Mouse (Mus musculus): Measurements from ENCODE around the gene Nmt1. TPM values are rescaled to one million over a fixed set of nuclear protein-coding genes. Genes with fewer than 3 reads are reported as not detected.
A peak's percentile ranks its signal among the peaks of the same experiment; 100 is the strongest.

Nmt1 gene
- polyA plus RNA-seq, 1 experiment: 77.1 TPM

DNA sequence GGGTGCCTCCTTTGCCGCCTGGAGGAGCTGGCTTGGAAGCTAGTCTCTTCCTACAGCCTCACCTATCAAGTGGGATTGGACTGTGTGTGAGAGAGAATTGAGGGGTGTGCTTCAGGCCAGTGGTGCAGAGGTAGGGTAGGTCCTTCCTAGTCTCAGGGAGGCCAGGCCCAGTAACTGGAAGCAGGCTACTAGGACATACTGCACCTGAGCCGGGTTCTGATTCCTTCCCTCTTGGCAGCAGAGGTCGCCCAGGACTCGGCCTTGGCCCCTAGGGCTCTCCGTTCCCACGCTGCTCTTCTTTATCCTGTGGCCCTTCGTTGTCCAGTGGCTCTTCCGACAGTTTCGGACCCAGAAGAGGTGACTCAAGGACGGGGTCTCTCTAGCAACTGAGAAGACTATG lies 83.3 kb downstream of the Nmt1 start:
- no peak overlapping the region for H3K4me3 ChIP-seq
- no peak overlapping the region for H3ac ChIP-seq (ENCODE audit: control insufficient read depth, insufficient read length)
- H3K4me2 ChIP-seq (ENCODE audit: low read depth): no peak overlapping the region
- no peaks in the 10 kb centered on the region for H3K27me3 ChIP-seq (ENCODE audit: control insufficient read depth, insufficient read depth, insufficient read length)
- peaks cover 9% of the 10 kb centered on the region for H3K79me2 ChIP-seq (ENCODE audit: control insufficient read depth, insufficient read depth)
- TF ChIP-seq POLR2A (IDR thresholded peaks at IDR 0.05; ENCODE audit: insufficient read length, low read depth) (no peak), MYOD1 (IDR thresholded peaks at IDR 0.05; ENCODE audit: control insufficient read depth in 1 of 3, insufficient read length in 2 of 3, low read depth in 2 of 3) (no peak), TCF12 (IDR thresholded peaks at IDR 0.05; ENCODE audit: insufficient read depth, poor library complexity, severe bottlenecking) (no peak)
- peaks cover 7% of the 10 kb centered on the region for H3K36me3 ChIP-seq (ENCODE audit: control insufficient read depth, insufficient read depth)

DNA sequence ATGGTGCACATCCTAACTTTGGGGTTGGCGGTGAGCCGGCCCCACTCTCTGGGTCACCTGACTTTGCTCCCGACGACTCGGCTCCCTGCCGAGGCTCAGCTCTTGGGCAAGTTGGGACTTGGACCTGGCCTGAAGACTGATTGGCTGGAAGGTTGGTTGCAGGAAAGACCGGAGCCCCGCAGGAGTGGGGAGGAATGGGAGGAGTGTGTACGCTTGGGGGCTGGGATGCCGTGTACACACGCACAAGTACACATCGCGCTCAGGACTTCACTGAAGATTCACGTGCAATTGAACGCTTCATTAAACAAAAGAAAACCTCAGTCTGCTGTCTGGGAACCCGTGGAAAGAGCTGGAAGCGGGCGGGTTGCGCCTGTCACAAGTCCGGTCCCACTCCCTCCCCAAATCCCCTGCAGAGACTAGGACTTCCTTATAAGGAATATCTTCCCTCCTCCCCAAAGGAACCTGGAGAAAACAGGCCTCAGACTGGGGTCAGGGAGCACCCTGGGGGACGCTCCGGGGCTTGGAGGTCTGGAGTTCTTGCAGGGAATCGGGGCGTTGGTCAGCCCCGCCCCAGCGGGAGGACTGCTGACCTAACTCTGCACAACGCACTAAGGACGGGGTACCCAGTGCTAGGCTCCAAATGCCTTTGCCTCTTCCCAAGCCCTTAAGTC lies 84.0 kb downstream of the Nmt1 start:
- Histone ChIP-seq H3ac (ENCODE audit: control insufficient read depth, insufficient read length) (no peak overlapping the region), H3K4me3 (no peak overlapping the region), H3K4me2 (ENCODE audit: low read depth) (no peak overlapping the region), H3K27me3 (ENCODE audit: control insufficient read depth, insufficient read depth, insufficient read length) (no peaks in the 10 kb centered on the region), H3K79me2 (ENCODE audit: control insufficient read depth, insufficient read depth) (peaks cover 12% of the 10 kb centered on the region), H3K36me3 (ENCODE audit: control insufficient read depth, insufficient read depth) (peaks cover 7% of the 10 kb centered on the region)
- TF ChIP-seq SRF (IDR thresholded peaks at IDR 0.05; ENCODE audit: control insufficient read depth, insufficient read length, low read depth) (no peak), USF1 (IDR thresholded peaks at IDR 0.05; ENCODE audit: low read depth) (no peak), REST (IDR thresholded peaks at IDR 0.05; ENCODE audit: insufficient read depth, insufficient read length) (no peak), POLR2AphosphoS2 (IDR thresholded peaks at IDR 0.05; ENCODE audit: insufficient read length, low read depth) (no peak), MYOD1 (IDR thresholded peaks at IDR 0.05; ENCODE audit: control insufficient read depth in 1 of 3, insufficient read length in 2 of 3, low read depth in 2 of 3) (no peak), CEBPB (IDR thresholded peaks at IDR 0.05; ENCODE audit: insufficient read depth, poor library complexity, severe bottlenecking) (no peak), E2F4 (IDR thresholded peaks at IDR 0.05; ENCODE audit: insufficient read depth) (no peak), TCF3 (IDR thresholded peaks at IDR 0.05; ENCODE audit: insufficient read length, low read depth) (no peak)

DNA sequence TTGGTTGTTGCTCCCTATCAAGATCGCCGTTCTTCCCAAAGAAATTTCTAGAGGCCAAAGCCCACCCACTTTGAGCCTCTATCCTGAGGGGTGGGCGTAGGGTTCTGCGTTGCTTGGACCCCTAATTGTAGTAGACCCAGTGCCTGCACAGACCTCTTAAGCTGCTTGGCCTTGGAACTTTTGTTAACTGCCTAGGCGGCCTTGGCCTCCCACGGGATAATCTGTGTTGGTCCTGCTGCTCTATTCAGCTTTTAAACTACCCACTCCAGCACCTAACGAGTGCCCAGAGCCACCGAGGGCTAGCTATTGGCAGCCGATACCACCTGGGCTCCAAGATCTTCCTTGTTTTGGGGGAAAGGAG lies 84.5 kb downstream of the Nmt1 start:
- H3K27me3 ChIP-seq (ENCODE audit: control insufficient read depth, insufficient read depth, insufficient read length): no peaks in the 10 kb centered on the region

DNA sequence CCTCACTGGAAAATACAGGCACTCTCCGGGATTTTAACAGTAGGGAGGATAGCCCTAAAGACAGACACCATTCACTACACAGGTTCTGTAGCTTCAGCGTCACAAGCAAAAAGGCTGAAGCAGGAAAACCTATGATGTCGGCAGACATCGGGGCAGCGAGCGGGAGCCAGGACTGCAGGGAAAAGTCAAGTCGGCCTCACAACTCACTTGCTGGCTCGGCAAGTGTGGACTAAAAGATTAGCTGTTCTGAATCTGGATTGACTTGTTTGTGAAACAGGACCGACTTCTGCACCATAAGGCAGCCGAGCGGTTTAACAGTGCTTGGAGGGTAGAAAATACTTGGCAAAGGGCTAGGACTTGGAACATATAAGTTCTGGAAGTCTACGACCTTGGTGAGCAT lies 85.0 kb downstream of the Nmt1 start:
- Histone ChIP-seq H3ac (ENCODE audit: control insufficient read depth, insufficient read length) (no peak overlapping the region), H3K27me3 (ENCODE audit: control insufficient read depth, insufficient read depth, insufficient read length) (no peaks in the 10 kb centered on the region), H3K4me3 (no peak overlapping the region), H3K4me2 (ENCODE audit: low read depth) (no peak overlapping the region), H3K36me3 (ENCODE audit: control insufficient read depth, insufficient read depth) (peaks cover 6% of the 10 kb centered on the region), H3K79me2 (ENCODE audit: control insufficient read depth, insufficient read depth) (peaks cover 22% of the 10 kb centered on the region)
- TF ChIP-seq REST (IDR thresholded peaks at IDR 0.05; ENCODE audit: insufficient read depth, insufficient read length) (no peak), E2F4 (IDR thresholded peaks at IDR 0.05; ENCODE audit: insufficient read depth) (no peak), POLR2AphosphoS2 (IDR thresholded peaks at IDR 0.05; ENCODE audit: insufficient read length, low read depth) (no peak), TCF12 (IDR thresholded peaks at IDR 0.05; ENCODE audit: insufficient read depth, poor library complexity, severe bottlenecking) (no peak), USF1 (IDR thresholded peaks at IDR 0.05; ENCODE audit: low read depth) (no peak), MYOG (IDR thresholded peaks at IDR 0.05; ENCODE audit: control insufficient read depth in 1 of 3, insufficient read depth in 1 of 3, insufficient read length in 2 of 3, low read depth in 2 of 3) (no peak), TCF3 (IDR thresholded peaks at IDR 0.05; ENCODE audit: insufficient read length, low read depth) (no peak), MYOD1 (IDR thresholded peaks at IDR 0.05; ENCODE audit: control insufficient read depth in 1 of 3, insufficient read length in 2 of 3, low read depth in 2 of 3) (no peak), CEBPB (IDR thresholded peaks at IDR 0.05; ENCODE audit: insufficient read depth, poor library complexity, severe bottlenecking) (no peak), MAX (IDR thresholded peaks at IDR 0.05; ENCODE audit: low read depth) (no peak), SRF (IDR thresholded peaks at IDR 0.05; ENCODE audit: control insufficient read depth, insufficient read length, low read depth) (no peak), POLR2A (IDR thresholded peaks at IDR 0.05; ENCODE audit: insufficient read length, low read depth) (no peak)

More for the DNA sequence above, 84.5 kb downstream of the Nmt1 start:
- Histone ChIP-seq H3K79me2 (ENCODE audit: control insufficient read depth, insufficient read depth) (peaks cover 17% of the 10 kb centered on the region), H3K36me3 (ENCODE audit: control insufficient read depth, insufficient read depth) (peaks cover 7% of the 10 kb centered on the region), H3ac (ENCODE audit: control insufficient read depth, insufficient read length) (no peak overlapping the region), H3K4me3 (no peak overlapping the region), H3K4me2 (ENCODE audit: low read depth) (no peak overlapping the region)
- no peak for TF ChIP-seq TCF12 (IDR thresholded peaks at IDR 0.05; ENCODE audit: insufficient read depth, poor library complexity, severe bottlenecking)
- TF ChIP-seq POLR2AphosphoS2 (IDR thresholded peaks at IDR 0.05; ENCODE audit: insufficient read length, low read depth): no peak
- no peak for TF ChIP-seq REST (IDR thresholded peaks at IDR 0.05; ENCODE audit: insufficient read depth, insufficient read length)
- no peak for TF ChIP-seq MYOG (IDR thresholded peaks at IDR 0.05; ENCODE audit: control insufficient read depth in 1 of 3, insufficient read depth in 1 of 3, insufficient read length in 2 of 3, low read depth in 2 of 3)
- no peak for TF ChIP-seq TCF3 (IDR thresholded peaks at IDR 0.05; ENCODE audit: insufficient read length, low read depth)
- no peak for TF ChIP-seq POLR2A (IDR thresholded peaks at IDR 0.05; ENCODE audit: insufficient read length, low read depth)
- no peak for TF ChIP-seq MAX (IDR thresholded peaks at IDR 0.05; ENCODE audit: low read depth)
- no peak for TF ChIP-seq CEBPB (IDR thresholded peaks at IDR 0.05; ENCODE audit: insufficient read depth, poor library complexity, severe bottlenecking)
- no peak for TF ChIP-seq MYOD1 (IDR thresholded peaks at IDR 0.05; ENCODE audit: control insufficient read depth in 1 of 3, insufficient read length in 2 of 3, low read depth in 2 of 3)

DNA sequence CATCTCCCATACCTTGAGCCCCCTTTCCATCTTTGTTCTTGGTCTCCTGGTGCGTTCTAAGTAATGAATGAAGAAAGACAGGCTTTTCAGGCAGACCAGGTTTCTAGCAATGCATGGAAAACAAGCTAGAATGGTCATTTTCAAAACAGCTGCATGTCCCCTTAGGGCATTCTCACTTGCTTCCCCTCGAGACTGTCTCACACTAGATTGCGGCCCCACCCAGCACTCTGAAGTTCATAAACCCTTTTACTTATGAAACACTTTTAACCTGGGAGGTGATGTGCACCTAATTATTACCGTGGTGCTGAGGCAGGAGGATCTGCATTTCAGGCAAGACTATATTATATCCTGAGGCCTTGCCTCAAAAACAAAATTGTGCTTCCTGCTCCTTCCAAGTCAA lies 85.8 kb downstream of the Nmt1 start:
- Histone ChIP-seq H3K4me2 (ENCODE audit: low read depth) (no peak overlapping the region), H3K36me3 (ENCODE audit: control insufficient read depth, insufficient read depth) (no peaks in the 10 kb centered on the region), H3ac (ENCODE audit: control insufficient read depth, insufficient read length) (no peak overlapping the region), H3K4me3 (peak overlapping the region; percentile 99), H3K27me3 (ENCODE audit: control insufficient read depth, insufficient read depth, insufficient read length) (no peaks in the 10 kb centered on the region), H3K79me2 (ENCODE audit: control insufficient read depth, insufficient read depth) (peaks cover 30% of the 10 kb centered on the region)
- TF ChIP-seq TCF12 (IDR thresholded peaks at IDR 0.05; ENCODE audit: insufficient read depth, poor library complexity, severe bottlenecking) (no peak), USF1 (IDR thresholded peaks at IDR 0.05; ENCODE audit: low read depth) (no peak), MYOG (IDR thresholded peaks at IDR 0.05; ENCODE audit: control insufficient read depth in 1 of 3, insufficient read depth in 1 of 3, insufficient read length in 2 of 3, low read depth in 2 of 3) (no peak), MAX (IDR thresholded peaks at IDR 0.05; ENCODE audit: low read depth) (no peak), MYOD1 (IDR thresholded peaks at IDR 0.05; ENCODE audit: control insufficient read depth in 1 of 3, insufficient read length in 2 of 3, low read depth in 2 of 3) (no peak), SRF (IDR thresholded peaks at IDR 0.05; ENCODE audit: control insufficient read depth, insufficient read length, low read depth) (no peak), REST (IDR thresholded peaks at IDR 0.05; ENCODE audit: insufficient read depth, insufficient read length) (no peak), E2F4 (IDR thresholded peaks at IDR 0.05; ENCODE audit: insufficient read depth) (no peak), CEBPB (IDR thresholded peaks at IDR 0.05; ENCODE audit: insufficient read depth, poor library complexity, severe bottlenecking) (no peak)

Measured in myocyte (in vitro differentiated cells).